Mouse (Mus musculus): ENCODE results near the gene Klk1b9.
"Not testable (repeated sequence)": the region's sequence is repeated elsewhere in the genome, so short reads cannot be mapped to it uniquely, and the experiment has no call there.

The Klk1b9 gene

DNA sequence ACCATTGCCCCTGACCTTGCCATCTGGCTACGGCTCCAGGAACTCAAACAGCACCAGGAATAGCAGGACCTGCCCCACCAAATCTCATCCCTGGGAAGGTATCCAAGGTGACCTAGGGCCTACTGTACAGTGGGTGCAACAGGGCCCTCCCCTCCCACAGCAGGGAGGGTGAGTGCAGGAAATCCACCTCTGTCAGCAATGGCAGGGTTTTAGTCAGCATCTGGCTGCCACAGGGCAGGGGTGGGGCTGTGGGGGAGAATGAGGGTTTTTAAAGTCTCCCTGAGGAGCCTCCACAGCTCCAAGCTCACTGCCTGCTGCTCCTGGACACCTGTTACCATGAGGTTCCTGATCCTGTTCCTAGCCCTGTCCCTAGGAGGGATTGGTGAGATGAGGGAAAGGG is at the start of gene Klk1b9:
Klk1b9 (plus strand) TSS at position 301 of the 400 bp plus-strand sequence.
- not testable (repeated sequence) for DNase-seq

DNA sequence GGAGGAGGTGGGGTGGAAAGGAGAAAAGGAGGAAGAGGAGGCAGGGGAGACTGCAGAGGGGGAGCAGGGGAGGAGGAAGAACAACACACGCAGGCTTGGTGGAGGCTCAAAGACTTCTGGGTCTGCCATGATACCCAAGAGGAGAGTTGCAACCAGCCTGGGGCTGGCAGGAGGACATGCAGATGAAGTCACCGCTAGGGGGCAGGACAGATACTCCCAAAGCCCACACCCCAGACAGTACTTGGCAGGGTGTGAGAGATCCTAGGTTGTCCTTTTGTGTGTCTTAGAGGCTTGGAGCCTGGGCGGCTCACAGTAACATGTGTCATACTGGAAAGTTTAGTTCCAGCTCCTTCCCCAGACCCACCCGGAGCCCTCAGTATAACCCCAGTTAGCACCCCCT is 47.3 kb upstream of the Klk1b9 start:
- DNase-seq = no peak

DNA sequence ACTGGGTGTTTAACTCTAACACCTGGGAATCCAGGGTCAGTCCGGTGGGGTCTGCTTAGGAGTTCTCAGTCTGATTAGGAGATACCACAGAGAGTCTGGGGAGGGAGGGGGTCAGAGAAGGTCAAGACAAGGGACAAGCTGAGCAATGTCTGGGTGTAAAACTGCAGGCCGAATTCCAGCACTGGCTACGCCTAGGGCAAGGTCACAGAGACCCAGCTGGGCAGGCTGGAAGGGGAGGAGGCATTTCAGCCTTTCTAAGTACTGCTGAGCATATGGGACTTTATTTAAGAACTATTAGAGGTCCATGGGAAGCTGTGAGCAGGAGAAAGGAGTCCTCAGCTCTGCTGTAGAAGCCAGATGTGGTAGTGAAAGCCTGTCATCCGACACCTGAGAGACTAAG is 43.5 kb upstream of the Klk1b9 start:
- DNase-seq = no peak

DNA sequence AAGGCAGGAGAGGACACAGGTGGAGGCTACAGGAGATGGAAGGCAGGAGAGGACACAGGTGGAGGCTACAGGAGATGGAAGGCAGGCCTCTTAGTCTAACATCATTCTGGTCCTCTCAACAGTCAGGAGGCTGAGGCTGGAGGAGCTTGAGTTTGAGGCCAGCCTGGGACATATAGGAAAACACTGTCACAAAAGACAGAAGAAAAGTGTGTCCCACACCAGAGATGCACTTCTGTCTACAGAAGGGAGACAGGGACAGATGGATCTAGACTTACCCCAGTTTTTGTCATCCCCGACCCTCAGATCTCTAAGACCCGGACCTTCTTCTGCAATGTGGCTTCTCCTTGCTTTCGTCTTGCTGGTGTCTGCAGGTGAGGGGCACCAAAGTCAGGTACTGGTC is 42.4 kb upstream of the Klk1b9 start, which contains the start of gene Klk15:
Klk15 (plus strand) TSS at position 301 of the 400 bp plus-strand sequence.
- no peak for DNase-seq

DNA sequence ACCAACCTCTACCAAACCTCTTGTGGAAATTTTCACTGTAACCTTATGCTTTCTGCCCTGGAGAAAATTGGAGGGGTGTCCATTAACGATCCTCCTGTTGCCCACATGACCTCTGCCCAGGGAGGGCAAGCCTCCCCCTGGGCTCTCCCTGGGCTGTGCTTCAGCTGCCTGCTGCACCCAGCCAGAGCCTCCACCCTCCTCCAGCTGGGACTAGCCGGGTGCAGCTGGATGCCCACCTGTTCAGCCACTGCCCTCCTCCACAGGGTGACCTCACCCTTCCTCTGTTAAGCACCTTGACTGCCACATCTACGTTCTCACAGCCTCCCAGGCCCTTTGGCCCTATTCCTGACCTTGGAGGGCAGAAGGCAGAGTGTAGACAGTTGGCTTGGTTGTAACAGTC is 41.1 kb upstream of the Klk1b9 start:
- no peak for DNase-seq

DNA sequence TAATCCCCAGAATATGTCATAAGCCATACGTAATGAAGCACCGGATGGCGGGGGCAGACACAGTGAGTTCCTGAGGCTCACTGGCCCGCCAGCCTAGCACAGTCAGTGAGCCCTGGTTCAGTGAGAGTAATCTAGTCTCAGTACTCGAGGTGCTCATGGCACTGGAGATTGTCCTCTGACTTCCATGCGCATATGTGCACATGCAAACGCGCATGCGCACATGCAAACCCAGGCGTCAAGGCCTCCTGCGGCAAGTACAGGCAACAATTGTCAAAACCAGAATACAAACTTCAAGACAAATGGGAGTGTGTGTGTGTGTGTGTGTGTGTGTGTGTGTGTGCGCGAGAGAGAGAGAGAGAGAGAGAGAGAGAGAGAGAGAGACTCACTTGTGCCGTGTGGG is 39.3 kb upstream of the Klk1b9 start:
- no peak for DNase-seq

DNA sequence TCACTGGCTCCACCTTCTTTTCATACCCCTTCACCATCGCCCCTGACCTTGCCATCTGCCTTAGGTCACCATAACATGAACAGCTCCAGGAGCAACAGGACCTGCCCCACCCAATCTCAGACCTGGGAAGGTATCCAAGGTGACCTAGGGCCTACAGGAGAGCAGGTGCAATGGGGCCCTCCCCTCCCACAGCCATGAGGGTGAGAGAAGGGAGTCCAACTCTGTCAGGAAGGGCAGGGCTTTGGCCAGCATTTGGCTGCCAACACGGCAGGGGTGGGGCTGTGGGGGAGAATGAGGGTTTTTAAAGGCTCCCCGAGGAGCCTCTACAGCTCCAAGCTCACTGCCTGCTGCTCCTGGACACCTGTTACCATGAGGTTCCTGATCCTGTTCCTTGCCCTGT is 33.6 kb upstream of the Klk1b9 start:
- not testable (repeated sequence) for DNase-seq

DNA sequence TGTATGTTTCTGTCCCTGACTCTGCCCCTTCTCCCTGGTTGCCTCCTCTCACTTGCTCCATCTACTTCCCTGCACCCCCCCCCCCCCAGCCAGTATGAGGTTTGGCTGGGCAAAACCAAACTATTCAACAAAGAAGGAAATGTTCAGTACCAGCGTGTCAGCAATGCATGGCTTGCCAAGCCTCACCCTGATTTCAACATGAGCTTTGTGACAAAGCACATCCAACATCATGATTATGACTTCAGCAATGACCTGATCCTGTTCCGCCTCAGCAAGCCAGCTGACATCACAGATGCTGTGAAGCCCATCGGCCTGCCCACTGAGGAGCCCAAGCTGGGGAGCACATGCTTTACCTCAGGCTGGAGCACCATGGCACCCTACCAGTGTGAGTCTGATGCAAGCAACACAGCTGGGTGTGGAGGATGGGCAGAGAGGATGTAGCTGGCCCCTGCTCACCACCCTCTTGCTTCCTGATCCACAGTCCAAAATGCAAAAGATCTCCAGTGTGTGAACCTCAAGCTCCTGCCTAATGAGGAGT is 31.1 kb upstream of the Klk1b9 start:
- no peak for DNase-seq

DNA sequence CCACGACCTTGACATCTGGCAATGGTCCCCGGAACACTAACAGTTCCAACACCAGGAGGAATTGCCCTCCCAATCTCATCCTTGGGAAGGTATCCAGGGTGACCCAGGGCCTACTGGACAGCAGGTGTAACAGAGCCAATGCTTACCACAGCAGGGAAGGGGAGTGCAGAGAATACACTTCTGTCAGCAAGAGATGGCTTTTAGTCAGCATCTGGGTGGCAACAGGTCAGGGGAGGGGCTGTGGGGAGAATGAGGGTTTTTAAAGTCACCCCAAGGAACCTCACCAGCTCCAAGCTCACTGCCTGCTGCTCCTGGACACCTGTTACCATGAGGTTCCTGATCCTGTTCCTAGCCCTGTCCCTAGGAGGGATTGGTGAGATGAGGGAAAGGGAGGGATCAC is 25.5 kb upstream of the Klk1b9 start, which contains the start of gene Klk1b8:
Klk1b8 (plus strand) TSS at position 301 of the 400 bp plus-strand sequence.
- no peak for DNase-seq

DNA sequence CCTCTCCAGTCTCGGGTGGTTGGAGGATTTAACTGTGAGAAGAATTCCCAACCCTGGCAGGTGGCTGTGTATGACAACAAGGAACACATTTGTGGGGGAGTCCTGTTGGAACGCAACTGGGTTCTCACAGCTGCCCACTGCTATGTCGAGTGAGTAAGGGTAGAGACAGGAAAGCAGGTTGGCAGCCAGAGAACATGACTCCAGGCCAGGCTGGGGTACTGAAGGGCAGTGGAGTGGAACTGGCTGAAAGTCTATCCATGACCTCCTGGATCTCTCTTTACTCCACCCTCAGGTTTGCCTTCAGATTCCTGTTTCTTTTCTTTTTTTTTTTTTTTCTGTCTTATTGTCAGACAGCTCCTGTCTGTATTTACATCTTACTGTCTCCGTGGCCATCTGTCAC is 23.2 kb upstream of the Klk1b9 start:
- no peak for DNase-seq

DNA sequence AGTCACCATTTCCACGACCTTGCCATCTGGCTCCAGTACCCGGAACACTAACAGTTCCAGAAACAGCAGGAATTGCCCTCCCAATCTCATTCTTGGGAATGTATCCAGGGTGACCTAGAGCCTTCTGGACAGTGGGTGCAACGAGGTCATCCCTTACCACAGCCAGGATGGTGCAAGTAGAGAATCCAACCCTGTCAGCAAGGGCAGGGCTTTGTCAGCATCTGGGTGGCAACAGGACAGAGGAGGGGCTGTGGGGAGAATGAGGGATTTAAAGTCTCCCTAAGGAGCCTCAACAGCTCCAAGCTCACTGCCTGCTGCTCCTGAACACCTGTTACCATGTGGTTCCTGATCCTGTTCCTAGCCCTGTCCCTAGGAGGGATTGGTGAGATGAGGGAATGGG is 9.4 kb upstream of the Klk1b9 start, which contains the start of gene Klk1b1:
Klk1b1 (plus strand) TSS at position 301 of the 400 bp plus-strand sequence.
- no peak for DNase-seq

DNA sequence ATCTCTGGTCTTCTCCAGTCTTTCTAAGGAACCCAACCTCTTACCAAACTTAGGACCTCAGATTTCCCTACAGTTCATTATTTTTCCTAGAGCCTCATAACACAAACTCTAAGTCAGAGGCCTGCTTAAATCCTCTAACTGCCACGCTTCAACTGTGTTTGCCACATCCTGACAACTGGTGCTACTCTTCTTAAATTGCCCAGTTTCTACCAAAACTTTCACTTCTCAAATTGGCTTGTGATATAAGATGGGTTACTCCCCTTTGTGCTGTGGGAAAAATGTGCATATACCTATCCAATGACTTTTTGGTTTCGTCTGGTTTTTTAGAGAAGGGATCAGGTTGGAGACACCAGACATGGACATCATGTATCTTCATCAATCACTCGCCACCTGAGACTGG is 8.8 kb upstream of the Klk1b9 start:
- DNase-seq = no peak

DNA sequence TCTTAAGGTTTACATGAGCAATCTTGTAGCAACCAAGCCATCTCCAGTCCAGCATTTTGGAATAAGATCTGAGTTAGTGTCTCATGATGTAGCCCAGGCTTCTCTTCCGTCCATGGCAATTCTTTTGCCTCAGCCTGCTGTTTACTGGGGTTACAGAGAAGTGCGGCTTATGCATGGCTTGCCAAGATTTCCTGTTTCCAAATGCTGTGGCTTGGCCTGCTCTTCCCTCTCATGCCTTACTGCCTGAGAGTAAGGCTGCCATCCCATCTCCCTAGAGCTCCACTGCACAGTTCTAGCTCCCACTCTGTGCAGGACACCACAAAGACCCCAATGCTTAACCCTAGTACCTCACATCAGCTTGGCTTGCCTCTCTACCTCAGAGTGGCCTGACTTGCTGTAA is 8.2 kb upstream of the Klk1b9 start:
- no peak for DNase-seq

DNA sequence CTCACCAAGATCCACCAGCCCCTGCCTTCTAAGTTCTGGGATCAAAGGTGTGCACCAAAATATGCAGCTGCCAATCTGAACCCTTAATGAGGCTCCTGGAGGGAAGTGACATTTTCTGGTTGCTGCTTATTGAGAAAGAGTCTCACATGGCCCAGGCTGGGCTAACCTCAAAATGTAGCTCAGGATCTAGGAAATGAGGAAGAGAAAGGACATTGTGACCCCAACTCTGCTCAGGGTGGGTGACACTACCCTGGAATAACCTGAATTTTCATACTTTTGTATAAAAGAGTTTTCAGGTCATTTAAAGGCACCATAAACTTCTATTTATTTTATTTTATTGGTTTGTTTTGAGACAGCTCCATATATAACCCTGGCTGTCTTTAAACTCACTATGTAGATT is 9.8 kb downstream of the Klk1b9 start:
- no peak for DNase-seq

DNA sequence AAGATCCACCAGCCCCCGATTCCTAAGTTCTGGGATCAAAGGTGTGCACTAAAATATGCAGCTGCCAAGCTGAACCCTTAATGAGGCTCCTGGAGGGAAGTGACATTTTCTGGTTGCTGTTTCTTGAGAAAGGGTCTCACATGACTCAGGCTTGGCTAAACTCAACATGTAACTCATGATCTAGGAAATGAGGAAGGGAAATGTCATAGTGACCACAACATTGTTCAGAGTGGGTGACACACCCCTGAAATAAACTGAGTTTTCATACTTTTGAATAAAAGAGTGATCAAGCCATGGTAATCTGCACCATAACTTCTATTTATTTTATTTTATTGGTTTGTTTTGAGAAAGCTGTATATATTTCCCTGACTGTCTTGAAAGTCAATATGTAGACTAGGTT is 19.0 kb downstream of the Klk1b9 start:
- not testable (repeated sequence) for DNase-seq

DNA sequence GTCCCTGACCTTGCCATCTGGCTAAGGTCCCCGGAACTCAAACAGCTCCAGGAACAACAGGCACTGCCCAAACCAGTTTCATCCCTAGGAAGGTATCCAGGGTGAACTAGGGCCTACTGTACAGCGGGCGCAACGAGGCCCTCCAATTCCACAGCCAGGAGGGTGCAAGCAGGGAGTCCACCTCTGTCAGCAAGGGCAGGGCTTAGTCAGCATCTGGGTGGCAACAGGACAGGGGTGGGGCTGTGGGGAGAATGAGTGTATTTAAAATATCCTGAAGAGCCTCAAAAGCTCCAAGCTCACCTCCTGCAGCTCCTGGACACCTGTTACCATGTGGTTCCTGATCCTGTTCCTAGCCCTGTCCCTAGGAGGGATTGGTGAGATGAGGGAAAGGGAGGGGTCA is 19.7 kb downstream of the Klk1b9 start, which contains the start of gene Klk1b11:
Klk1b11 (plus strand) TSS at position 301 of the 400 bp plus-strand sequence.
- not testable (repeated sequence) for DNase-seq

DNA sequence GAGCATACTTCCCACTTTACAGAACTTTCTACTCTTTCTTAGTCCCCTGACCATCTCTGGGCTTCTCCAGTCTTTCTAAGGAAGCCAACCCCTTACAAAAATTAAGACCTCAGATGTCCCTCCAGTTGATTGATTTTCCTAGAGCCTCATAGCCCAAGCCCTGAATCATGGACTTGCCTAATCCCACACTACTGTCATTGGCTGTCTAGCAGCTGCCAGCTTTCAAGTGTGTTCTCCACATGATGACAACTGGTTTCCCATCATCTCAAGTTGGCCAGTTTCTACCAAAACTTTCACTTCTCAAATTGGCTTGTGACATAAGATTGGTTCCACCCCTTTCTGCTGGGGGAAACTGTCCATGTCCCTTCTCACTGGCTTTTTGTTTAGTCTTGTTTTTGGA is 29.0 kb downstream of the Klk1b9 start:
- no peak for DNase-seq

DNA sequence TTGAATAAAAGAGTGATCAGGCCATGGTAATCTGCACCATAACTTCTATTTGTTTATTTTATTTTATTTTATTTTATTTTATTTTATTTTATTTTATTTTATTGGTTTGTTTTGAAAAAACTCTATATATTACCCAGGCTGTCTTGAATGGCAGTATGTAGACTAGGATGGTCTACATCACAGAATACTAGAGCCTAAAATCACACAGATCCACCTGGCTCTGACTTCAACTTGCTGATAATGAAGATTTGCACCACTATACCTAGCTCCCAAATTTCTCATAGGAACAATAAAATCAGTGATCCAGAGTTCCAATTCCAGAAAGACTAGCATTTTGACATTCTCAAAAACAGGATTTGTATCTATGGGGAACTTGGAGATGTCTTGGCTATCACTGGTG is 36.0 kb downstream of the Klk1b9 start, which contains the start of gene Klk1b26:
Klk1b26 (plus strand) TSS at position 301 of the 400 bp plus-strand sequence.
- not testable (repeated sequence) for DNase-seq

DNA sequence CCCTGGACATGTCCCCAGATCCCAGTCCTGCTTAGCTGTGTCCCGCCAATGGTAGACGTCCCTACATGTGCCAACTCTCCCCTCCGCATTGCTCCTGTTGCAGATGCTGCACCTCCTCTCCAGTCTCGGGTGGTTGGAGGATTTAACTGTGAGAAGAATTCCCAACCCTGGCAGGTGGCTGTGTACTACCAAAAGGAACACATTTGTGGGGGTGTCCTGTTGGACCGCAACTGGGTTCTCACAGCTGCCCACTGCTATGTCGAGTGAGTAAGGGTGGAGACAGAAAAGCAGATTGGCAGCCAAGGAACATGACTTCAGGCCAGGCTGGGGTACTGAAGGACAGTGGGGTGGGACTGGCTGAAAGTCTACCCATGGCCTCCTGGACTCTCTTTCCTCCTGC is 38.8 kb downstream of the Klk1b9 start:
- not testable (repeated sequence) for DNase-seq

DNA sequence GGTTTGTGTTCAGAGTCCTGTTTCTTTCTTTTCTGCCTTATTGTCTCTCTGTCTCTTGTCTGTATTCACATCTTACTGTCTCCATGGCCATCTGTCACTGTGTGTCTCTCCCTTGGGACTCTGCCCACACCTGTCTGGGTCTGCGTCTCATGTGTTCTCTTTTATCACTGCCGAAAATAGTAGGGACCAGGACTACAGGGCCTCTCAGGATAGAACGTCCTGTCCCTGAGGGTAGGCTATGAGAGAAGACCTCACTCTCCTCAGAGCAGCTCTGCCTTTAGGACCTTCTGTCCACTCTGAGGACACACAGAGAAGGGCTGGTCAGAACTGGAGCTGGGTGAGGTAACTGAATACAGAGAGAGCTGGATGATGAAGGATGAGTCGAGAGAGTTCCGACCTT is 39.2 kb downstream of the Klk1b9 start:
- DNase-seq = no peak

All from right cerebral cortex, postnatal 4 days (tissue).